Mouse (Mus musculus) myocyte (in vitro differentiated cells): ENCODE data around the gene Snrk.

Experiments
- CEBPB ChIP-seq: IDR thresholded peaks from 2 replicates; pipeline ENCODE4 v1.6.1; 2011; ENCODE audit warnings: mild to moderate bottlenecking, moderate library complexity; ENCODE audit not compliant: poor library complexity, insufficient read depth, severe bottlenecking
- MAX ChIP-seq: IDR thresholded peaks from one replicate; pipeline ENCODE4 v1.6.1; 2011; ENCODE audit warnings: low read depth, mild to moderate bottlenecking, control low read depth
- MYOD1 ChIP-seq, 3 experiments: IDR thresholded peaks; one replicate each; pipeline ENCODE4 v1.6.1; 2011; ENCODE audit warnings: control low read depth in 2 of 3, low read depth in 2 of 3, mild to moderate bottlenecking in 2 of 3, moderate library complexity in 1 of 3; ENCODE audit not compliant: insufficient read length in 2 of 3, control insufficient read depth in 1 of 3
- POLR2A ChIP-seq: IDR thresholded peaks from one replicate; pipeline ENCODE4 v1.6.1; 2011; ENCODE audit warnings: low read depth, mild to moderate bottlenecking, control low read depth, moderate library complexity; ENCODE audit not compliant: insufficient read length
- SRF ChIP-seq: IDR thresholded peaks from one replicate; pipeline ENCODE4 v1.6.1; 2011; ENCODE audit warnings: low read depth; ENCODE audit not compliant: control insufficient read depth, insufficient read length
- USF1 ChIP-seq: IDR thresholded peaks from one replicate; pipeline ENCODE4 v1.6.1; 2011; ENCODE audit warnings: low read depth, mild to moderate bottlenecking, control low read depth, moderate library complexity

- no peak for TF ChIP-seq POLR2A
- no peak for TF ChIP-seq USF1
- no peak for TF ChIP-seq MAX
- no peak for TF ChIP-seq MYOD1 (IDR thresholded peaks at IDR 0.05; ENCODE audit: control insufficient read depth in 1 of 3, insufficient read length in 2 of 3, low read depth in 2 of 3)
- TF ChIP-seq SRF, result no peak
- TF ChIP-seq CEBPB, result no peak
These were observed 22.9 kb upstream of the Snrk start for GRCm38 (mm10) chr9:122094171-122094570.
